Mouse (Mus musculus) gastrocnemius, postnatal 14 days (tissue): ENCODE measurements around the gene Ankrd34b. TPM values are rescaled to one million over a fixed set of nuclear protein-coding genes. Genes with fewer than 3 reads are reported as not detected.
A peak's percentile ranks its signal among the peaks of the same experiment; 100 is the strongest.

Source experiments
- DNase-seq: peaks from one replicate; pipeline ENCODE4 v3.0.0; 2021; ENCODE audit warnings: mixed read lengths
- intact Hi-C: fragments of 180-260 bp; cut with DNase I; formaldehyde crosslinking; loops from one replicate; pipeline ENCODE4 v1.15.1; 2025; ENCODE audit warnings: low total_unique reads
- long read RNA-seq, 2 experiments: library from polyadenylated mRNA; stranded (forward); transcript quantifications; one replicate each; pipeline ENCODE4 v2.0.0; 2021
- total RNA-seq, 2 experiments: library from RNA; stranded (reverse); gene quantifications; 2 replicates each; pipeline ENCODE4 v1.2.3; 2021

Gene Ankrd34b
- total RNA-seq: not detected
- long read RNA-seq, experiment 1: 0 reads
- long read RNA-seq, experiment 2: 0 reads

DNA sequence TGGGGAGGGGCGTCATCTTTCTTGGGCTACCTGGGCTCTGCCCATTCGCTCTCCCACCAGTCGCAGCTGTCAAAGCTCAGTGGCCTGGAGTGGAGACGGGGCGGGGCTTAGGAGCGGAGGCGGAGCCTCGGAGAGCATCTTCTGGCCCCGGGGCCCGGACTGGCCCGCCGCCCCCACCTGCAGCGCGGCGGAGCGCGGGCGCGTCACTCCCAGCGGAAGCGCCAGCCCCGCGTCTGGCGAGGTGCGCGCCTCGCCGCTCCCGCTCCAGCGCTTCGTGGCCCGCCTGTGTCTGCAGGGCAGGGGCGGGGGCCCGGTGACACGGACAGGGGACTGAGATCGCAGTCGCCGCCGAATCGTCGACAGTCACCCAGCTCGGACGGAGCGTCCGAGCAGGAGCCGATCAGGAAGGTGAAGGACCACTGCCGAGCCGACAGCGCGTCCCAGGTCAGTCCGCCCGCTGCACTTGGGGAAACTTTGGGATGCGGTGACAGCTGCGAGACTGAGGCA is at the start of gene Ankrd34b:
Gene Ankrd34b, plus strand, starts transcription at position 139 of the 507 bp plus-strand sequence.
- peak; percentile 15 for DNase-seq
- intact Hi-C loops: no loop called here

DNA sequence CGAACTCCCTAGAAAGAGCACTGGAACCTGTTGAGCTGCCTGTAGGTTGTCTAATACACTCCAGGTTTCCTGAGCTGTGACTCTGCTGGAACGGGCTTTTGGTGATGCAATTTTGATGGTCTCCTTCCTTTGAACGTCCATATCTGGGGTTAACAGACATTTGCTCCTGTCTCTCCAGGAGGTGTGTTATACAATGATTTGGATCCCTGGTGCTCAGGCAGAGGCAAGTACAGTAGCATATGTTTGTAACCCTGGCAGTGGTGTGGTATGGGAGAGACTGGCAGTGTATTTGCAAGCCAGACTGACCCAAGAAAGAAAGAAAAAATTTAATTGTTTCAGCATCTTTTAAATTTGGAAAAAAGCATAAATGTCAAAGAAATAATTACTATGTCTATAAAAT is 38.3 kb upstream of the Ankrd34b start:
- no peak for DNase-seq
- intact Hi-C loops: no loop called here

DNA sequence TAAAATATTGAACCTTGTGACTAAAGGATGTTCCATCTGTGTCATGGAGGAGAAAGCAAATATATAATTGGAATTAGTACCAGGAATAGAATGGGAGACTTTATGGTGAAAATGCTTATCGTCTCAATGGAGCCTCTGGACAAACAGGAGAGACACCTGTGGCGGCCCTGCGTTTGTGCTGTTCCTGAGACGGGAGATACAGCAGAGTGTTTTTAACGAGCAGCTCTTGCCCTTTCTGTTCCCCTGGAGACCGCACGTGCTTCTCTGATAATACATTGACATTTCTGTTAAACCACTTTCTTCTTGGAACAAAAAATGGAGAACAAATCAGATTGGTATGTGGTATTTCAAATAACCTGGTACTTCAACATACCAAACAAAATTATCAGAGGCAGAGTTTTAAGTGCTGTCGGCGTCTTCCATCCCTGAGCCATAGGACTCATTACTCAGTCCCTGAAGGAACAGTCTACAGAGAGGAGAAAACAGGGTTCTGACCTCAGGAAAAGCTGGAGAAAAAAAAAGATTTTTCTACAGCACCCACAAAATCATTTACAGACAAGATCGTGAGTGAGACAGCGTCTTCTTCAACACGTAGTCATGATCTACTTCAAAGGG is 32.5 kb upstream of the Ankrd34b start:
- DNase-seq: no peak

DNA sequence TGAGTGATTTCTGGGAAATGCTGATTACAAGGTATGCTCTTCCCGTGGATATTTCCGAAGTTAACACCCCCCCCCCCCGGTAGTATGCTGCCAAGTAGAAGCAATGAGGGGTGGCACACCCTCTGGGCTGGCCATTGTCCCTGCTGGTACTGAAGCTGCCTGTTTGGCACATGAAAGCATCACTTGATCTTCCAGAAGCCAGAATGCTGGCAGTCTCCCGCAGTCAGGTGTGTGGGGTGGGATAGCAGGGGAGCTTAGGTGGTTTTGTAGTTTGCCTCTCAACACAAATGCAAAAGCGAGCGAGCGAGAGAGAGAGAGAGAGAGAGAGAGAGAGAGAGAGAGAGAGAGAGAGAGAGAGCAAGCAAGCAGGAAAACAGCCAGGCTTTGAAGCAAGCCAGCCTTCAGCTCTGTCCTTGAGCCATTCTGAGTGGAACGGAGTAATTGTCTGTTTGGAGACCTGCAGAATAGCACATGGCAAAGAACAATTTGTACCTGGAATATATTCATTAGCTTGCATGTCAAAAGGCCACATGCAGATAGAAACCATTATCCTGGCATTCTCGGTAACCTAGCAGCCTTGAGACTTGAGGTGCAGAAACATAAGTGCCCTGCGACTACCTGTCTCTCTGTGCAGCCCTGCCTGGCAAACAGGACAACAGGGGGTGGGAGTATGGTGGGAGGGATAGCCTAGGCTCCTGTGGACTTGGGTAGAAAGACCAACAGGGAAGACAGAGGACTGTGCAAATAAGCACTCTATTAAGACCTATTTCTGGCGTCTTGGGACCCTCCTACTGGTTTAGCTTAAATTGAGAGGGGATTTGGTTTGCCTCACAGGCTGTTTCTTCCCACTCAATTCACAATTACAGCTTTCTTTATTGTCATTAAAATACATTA is 27.0 kb upstream of the Ankrd34b start:
- no peak for DNase-seq
- intact Hi-C loops: no loop called here

More for the DNA sequence above, 32.5 kb upstream of the Ankrd34b start:
- intact Hi-C loops: no loop called here

GRCm38 (mm10) chr13:92402063-92402462 is 23.6 kb upstream of the Ankrd34b start:
- intact Hi-C loops: no loop called here
- DNase-seq: no peak

DNA sequence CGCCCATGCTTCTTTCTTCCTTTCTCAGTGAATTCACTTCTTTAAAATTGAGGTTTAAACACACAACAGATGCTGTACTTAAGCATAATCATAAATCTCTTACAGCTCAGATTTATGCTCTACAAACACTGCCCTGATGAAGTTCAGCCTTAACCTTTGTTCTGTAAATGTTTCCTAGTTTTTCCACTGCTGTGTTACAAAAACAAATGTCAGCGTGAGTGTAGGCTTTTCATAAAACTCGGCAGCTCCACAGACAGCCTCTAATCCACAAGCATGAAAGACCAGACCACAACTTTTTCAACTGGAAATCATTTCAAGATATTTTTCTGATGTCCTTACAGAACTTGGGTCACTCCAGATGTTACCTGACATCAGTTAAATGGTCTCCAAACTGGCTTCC is 22.2 kb upstream of the Ankrd34b start:
- intact Hi-C loops: no loop called here
- DNase-seq: no peak

GRCm38 (mm10) chr13:92410486-92410885 is 15.2 kb upstream of the Ankrd34b start:
- intact Hi-C loops: no loop called here

GRCm38 (mm10) chr13:92419630-92420029 is 6.1 kb upstream of the Ankrd34b start:
- intact Hi-C loops: no loop called here
- DNase-seq: no peak

More at GRCm38 (mm10) chr13:92410486-92410885, 15.2 kb upstream of the Ankrd34b start:
- DNase-seq: no peak

DNA sequence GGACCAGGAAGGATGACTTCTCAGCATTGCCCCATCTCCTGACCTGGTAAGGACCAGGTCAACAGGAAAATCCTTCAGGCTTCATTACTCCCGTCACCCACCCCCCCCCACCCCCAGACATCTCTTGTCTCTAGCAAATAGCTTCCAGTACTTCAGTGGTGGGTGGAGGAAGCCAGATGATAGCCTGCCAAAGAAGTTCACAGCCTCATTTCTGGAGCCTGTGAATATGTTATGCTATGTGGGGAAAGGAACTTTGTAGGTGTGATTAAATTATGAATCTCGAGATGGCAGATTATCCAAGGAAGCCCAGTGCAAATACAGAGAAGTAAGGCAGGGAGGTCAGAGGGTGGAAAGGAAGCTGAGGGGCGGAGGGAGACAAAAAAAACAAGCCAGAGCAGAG is 2.0 kb upstream of the Ankrd34b start:
- intact Hi-C loops: no loop called here
- DNase-seq: no peak

GRCm38 (mm10) chr13:92426294-92427051 is 777 bp downstream of the Ankrd34b start:
- peak; percentile 10 for DNase-seq
- intact Hi-C loops: no loop called here

DNA sequence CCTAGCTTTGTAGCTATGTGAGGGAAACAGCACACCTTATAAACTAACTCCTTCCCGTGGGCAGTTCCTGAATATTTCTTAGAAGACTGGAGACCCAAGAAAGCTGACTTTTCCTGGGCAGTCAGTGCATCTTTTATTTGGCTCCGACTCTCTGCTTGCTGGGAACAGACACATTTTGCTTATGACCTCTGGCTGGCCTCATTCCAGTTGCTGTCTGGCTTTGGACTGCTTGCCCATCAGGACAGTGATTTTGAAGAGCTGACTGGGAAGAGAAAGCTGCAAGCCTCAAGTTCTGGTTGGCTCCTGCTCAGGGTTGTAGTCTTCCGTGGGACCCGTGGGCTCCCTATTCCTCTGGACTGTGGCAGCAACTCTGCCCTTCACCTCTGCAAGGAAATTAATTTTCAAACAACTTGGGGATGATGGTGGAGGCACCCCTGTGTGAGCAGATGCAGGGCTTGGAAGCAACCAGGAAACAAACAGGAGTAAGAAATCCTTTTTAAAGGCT is 1.7 kb downstream of the Ankrd34b start:
- DNase-seq: no peak
- intact Hi-C loops: no loop called here

GRCm38 (mm10) chr13:92438656-92439055 is 13.0 kb downstream of the Ankrd34b start:
- intact Hi-C loops: no loop called here
- DNase-seq: no peak

DNA sequence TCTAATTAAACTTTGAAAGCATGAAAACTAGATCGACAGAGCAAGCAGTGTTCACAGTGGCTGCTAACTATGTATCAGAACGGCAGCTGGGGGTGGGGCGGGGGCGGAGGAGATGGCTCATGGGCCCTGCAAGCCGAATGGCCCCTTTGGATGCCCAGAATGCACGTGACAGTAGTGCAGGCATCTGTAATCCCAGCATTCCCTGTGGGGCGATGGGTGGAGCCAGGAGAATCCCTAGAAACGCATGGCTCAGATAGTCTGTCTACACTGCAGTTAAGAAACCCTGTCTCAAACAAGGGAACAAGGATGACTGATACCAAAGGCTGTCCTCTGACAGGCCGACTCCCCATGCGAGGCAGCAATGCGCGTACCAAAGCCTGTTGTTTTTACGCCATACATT is 14.6 kb downstream of the Ankrd34b start:
- intact Hi-C loops: no loop called here
- DNase-seq: no peak

DNA sequence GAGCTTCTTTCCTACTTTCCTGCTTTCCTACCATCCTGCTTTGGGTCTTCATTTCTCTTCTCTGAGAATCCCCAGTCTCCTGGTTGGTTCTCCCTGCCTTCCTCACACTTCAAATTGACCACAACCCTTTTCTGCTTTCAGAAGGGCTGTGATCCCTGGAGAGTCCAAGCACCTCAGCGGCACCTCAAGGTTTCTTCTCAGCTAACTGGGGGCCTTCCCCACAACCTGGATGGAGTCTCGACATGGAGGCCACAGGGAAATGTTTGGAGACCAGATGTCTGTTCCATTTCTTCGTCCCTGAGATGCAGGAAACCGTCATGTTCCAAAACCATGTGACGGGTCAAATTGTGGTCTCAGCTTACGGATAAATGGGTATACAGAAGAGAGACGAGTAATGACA is 21.2 kb downstream of the Ankrd34b start:
- no peak for DNase-seq
- intact Hi-C loops: no loop called here

DNA sequence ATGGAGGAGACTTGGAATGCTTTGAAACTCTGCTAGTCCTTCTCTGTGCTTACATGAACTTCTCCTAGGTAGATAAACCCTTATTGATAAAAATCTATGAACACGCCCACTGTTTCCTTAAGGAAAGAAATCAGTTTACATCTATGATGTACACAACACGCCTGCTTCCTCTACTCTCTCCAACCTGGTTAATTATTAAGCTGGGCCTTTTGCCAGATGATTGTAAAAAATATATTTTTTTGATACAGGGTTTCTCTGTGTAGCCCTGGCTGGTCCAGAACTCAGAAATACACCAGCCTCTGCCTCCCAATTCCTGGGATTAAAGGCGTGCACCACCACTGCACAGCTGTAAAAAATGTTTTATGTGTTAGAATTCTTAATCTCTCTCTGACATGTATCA is 39.0 kb downstream of the Ankrd34b start:
- intact Hi-C loops: no loop called here
- DNase-seq: no peak

- intact Hi-C loops: no loop called here
- DNase-seq: no peak
Measured at GRCm38 (mm10) chr13:92467891-92468290, 42.2 kb downstream of the Ankrd34b start.

DNA sequence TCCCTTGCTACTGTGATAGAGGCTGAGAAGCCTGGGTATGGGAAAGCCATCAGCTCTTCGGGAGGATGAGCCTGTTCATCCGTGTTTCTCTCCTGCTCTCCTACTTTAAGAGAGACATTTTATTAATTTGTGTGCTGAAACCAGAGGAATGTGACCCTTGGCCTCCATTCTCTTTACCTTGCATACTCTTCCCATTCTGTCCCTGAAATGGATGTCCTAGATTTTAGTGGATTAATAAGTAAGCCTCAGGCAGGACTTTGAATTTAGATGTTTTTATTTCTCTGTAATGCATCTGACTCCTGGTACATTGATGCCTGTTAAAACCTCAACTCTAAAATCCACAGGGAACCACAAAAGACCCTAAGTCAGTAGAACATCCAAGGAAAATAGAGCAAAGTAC is 43.7 kb downstream of the Ankrd34b start:
- no peak for DNase-seq
- intact Hi-C loops: no loop called here

DNA sequence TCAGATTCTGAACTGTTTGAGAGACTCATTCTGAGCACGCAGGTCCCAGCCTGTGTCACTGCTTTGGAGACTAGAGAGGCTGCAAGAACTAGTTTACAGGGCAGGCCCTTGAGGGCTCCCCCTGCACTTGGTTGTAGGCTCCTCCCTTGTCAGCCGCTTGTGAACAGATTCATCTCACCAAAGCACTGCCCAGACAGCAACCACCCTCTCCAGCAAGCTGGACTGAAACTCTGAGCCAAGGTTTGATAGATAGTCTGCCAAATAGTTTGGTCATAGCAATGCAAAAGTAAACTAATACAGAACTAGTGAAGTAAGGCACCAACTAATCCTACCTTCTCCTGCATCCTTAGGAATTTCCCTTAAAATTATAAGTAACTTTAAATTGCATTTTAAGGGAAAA is 44.5 kb downstream of the Ankrd34b start:
- intact Hi-C loops: loop anchor here (10.0 kb wide), 1 partner anchor 105 kb away; no protein-coding TSS in a partner anchor
- DNase-seq: no peak

DNA sequence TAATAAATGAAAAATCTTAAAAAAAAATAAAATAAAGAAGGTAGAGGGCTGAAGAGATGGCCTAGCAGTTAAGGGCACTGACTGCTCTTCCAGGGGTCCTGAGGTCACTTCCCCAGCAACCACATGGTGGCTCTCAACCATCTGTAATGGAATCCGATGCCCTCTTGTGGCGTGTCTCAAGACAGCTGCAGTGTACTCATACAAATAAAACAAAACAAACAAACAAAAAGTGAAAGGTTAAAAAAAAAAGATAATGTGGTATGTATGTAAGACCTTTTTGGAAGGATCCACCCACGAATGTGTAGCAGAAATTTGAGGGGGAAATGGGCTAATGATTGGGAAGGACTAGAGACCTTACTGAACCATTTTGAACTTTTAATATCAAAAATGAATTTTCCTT is 57.7 kb downstream of the Ankrd34b start:
- DNase-seq: peak; percentile 37
- intact Hi-C loops: no loop called here
